Mouse (Mus musculus) liver, embryonic 14.5 days (tissue): ENCODE measurements around the gene Lamc2.

Source experiments
- CTCF ChIP-seq: IDR thresholded peaks from 2 replicates; pipeline ENCODE4 v1.5.1; 2016; ENCODE audit warnings: antibody characterized with exemption, low read depth, control low read depth
- EP300 ChIP-seq: IDR thresholded peaks from 2 replicates; pipeline ENCODE4 v1.6.1; 2016; ENCODE audit warnings: antibody characterized with exemption, low read depth

DNA sequence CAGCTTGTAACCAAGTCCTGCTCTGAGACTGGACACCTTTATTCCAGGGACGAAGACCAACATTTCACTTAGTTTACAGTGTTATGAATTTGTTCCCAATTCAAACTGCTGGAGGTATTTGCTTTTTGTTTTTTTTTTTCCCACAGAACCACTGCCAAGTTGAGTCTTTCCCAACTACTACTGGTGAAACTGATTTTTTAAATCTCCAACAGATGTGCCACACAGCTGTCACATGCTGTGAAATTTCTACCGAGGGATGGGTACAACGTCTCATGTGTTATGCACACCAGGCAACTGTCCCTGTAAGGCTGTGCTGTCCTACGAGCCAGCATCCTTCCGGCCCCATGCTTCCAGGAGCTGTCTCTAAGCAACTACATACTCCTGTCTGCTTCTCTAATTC, 18.0 kb downstream of the Lamc2 start:
- TF ChIP-seq CTCF (no peak), EP300 (no peak)
